Mouse (Mus musculus) ES-E14 (cell line): ENCODE data around the gene Qrfp. TPM values are rescaled to one million over a fixed set of nuclear protein-coding genes. Genes with fewer than 3 reads are reported as not detected.

Source experiments
- DNase-seq: peaks from one replicate; pipeline ENCODE4 v3.0.0-alpha.2; 2013; ENCODE audit warnings: low read depth, low spot score
- H3K27ac ChIP-seq: 2 replicates; pipeline ENCODE4 v1.5.1; 2012; ENCODE audit warnings: low read depth, mild to moderate bottlenecking, low read length, moderate library complexity, mixed read lengths; ENCODE audit not compliant: poor library complexity, insufficient read depth, severe bottlenecking
- H3K36me3 ChIP-seq: 2 replicates; pipeline ENCODE4 v1.6.1; 2012; ENCODE audit warnings: mild to moderate bottlenecking, low read length, moderate library complexity, mixed read lengths; ENCODE audit not compliant: control insufficient read depth, poor library complexity, insufficient read depth, severe bottlenecking
- H3K4me1 ChIP-seq, 2 experiments: fragments of 150-350 bp in 1 of 2; sonication (generic) in 1 of 2; 2 replicates each; pipeline ENCODE4 v1.6.1; 2012; ENCODE audit warnings: low read length in 2 of 2, mild to moderate bottlenecking in 1 of 2, mixed read lengths in 1 of 2; ENCODE audit not compliant: control insufficient read depth in 2 of 2, insufficient read depth in 2 of 2, poor library complexity in 1 of 2
- H3K4me3 ChIP-seq, 2 experiments: fragments of 150-350 bp in 1 of 2; sonication (generic) in 1 of 2; 2 replicates each; pipeline ENCODE4 v1.5.1; 2012; ENCODE audit warnings: low read length in 2 of 2, low read depth in 1 of 2, mild to moderate bottlenecking in 1 of 2, mixed read lengths in 1 of 2; ENCODE audit not compliant: insufficient read depth in 1 of 2, poor library complexity in 1 of 2, severe bottlenecking in 1 of 2
- H3K9ac ChIP-seq: 2 replicates; pipeline ENCODE4 v1.6.1; 2012; ENCODE audit warnings: low read depth, mild to moderate bottlenecking, low read length, mixed read lengths; ENCODE audit not compliant: poor library complexity, insufficient read depth, severe bottlenecking
- H3K9me3 ChIP-seq: fragments of 150-350 bp; sonication (generic); 2 replicates; pipeline ENCODE4 v1.6.1; 2012; ENCODE audit warnings: low read depth, mild to moderate bottlenecking, low read length; ENCODE audit not compliant: control insufficient read depth, insufficient read depth
- CHD2 ChIP-seq: IDR thresholded peaks from 2 replicates; pipeline ENCODE4 v1.6.1; 2014; ENCODE audit warnings: mild to moderate bottlenecking, low read depth, low read length, inconsistent platforms
- HCFC1 ChIP-seq: IDR thresholded peaks from 2 replicates; pipeline ENCODE4 v1.6.1; 2012; ENCODE audit warnings: low read length, inconsistent platforms, borderline replicate concordance; ENCODE audit not compliant: insufficient read depth
- MAFK ChIP-seq: IDR thresholded peaks from 2 replicates; pipeline ENCODE4 v1.6.1; 2014; ENCODE audit warnings: mild to moderate bottlenecking, low read depth, low read length, inconsistent platforms; ENCODE audit not compliant: insufficient read depth
- ZC3H11A ChIP-seq: IDR thresholded peaks from 2 replicates; pipeline ENCODE4 v1.6.1; 2012; ENCODE audit warnings: low read depth, mild to moderate bottlenecking, inconsistent platforms, low read length, borderline replicate concordance
- ZNF384 ChIP-seq: IDR thresholded peaks from 2 replicates; pipeline ENCODE4 v1.6.1; 2012; ENCODE audit warnings: low read depth, low read length, inconsistent platforms
- in situ Hi-C, 2 experiments: fragments of 600-800 bp; cut with MboI; formaldehyde crosslinking; loops; one replicate each; pipeline ENCODE4 v1.15.1; 2025; ENCODE audit warnings: low sequenced_read_pairs in 2 of 2, inconsistent platforms in 1 of 2; ENCODE audit not compliant: unreplicated experiment in 2 of 2
- total RNA-seq: library from RNA; depleted of rRNA; stranded (reverse); fragments of 300-350 nt; gene quantifications from 2 replicates; pipeline ENCODE4 v1.2.3, GENCODE M21; 2012

Gene Qrfp
- total RNA-seq, 1 experiment = not detected

DNA sequence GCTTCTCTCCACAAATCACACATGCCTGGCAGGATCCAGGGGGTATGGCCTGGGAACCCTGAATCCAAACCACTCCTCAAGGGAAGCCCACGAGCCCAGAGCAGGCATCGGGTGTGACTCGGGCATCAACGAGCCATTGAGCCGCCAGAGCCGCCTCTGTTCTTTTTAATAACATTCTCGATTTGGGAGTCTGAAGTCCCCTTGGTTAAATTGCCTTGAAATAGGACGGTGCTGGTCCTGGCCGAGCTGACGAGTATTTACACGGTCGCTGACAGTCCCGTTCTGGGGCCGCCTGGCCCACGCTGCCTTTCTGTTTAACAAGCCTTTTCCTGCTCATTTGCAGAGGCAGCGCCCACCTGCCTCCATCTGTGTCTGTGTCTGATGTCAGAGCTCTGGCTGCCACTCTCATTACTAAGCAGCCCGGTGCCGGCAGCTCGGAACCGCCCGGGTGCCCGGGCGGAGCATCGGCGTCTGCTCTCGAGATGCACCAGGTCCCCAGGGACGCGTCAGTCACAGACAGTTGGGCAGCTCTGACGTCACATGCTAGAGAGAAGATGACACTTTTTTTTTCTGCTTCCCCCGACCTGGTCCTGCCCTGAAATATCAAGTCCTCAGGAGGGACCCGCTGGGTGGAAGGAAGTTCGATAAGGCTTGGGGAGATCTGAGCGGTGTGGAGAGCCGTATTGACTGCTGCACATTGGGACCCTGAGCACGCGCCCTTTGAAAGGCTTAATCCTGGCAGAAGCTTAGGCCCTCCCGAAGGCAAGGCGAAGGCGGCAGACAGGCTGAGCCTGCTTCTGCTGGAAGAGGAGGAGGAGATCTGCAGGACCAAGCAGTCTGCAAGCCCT lies 12.4 kb upstream of the Qrfp start:
- in situ Hi-C loops = no loop called here
- H3K9me3 ChIP-seq = no peaks in the 10 kb centered on the region
- peak overlapping the region; percentile 4 to 15; a peak in 2 of 4 replicates for H3K4me3 ChIP-seq
- TF ChIP-seq ZNF384 (no peak), ZC3H11A (no peak), HCFC1 (no peak), CHD2 (no peak), MAFK (no peak)
- peaks cover 0 to 4% of the 10 kb centered on the region in 2 experiments; a peak in 1 of 4 replicates for H3K4me1 ChIP-seq
- no peaks in the 10 kb centered on the region for H3K36me3 ChIP-seq
- DNase-seq = no peak
- H3K9ac ChIP-seq = no peak overlapping the region
- H3K27ac ChIP-seq = no peak overlapping the region

GRCm38 (mm10) chr2:31815367-31815766 lies 5.0 kb upstream of the Qrfp start:
- no peak for TF ChIP-seq ZNF384
- TF ChIP-seq ZC3H11A = peak; percentile 65; the same call in 1 of the 2 replicates
- no peaks in the 10 kb centered on the region for H3K4me1 ChIP-seq
- H3K4me3 ChIP-seq = no peak overlapping the region
- no peak overlapping the region for H3K9ac ChIP-seq
- H3K36me3 ChIP-seq = no peaks in the 10 kb centered on the region
- in situ Hi-C loops = no loop called here
- peak; percentile 55 for DNase-seq
- no peaks in the 10 kb centered on the region for H3K9me3 ChIP-seq
- H3K27ac ChIP-seq = no peak overlapping the region

DNA sequence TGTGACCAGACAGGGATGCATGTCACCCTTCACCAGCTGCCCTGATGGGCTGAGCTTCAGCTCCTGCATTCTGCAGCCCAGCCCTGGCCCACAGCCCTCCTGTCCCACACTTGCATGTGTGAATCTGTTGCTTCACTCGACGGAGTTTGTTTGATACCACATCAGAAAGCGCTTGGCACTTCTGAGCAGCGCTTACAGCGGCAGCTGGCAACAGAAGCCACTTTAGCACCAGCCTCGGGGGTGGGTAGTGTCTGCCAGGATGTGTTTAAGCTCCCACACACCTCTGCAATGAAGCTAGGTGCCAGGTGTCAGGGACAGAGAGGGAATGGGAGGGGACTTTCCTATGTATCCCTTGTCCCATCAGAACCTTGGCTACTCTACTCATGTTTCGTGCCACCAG lies 4.3 kb upstream of the Qrfp start:
- DNase-seq = no peak
- Histone ChIP-seq H3K9ac (no peak overlapping the region), H3K27ac (no peak overlapping the region), H3K4me3 (no peak overlapping the region), H3K4me1 (no peaks in the 10 kb centered on the region), H3K9me3 (no peaks in the 10 kb centered on the region), H3K36me3 (no peaks in the 10 kb centered on the region)
- in situ Hi-C loops = no loop called here
- TF ChIP-seq CHD2 (no peak), ZC3H11A (no peak), HCFC1 (no peak), MAFK (no peak), ZNF384 (no peak)

GRCm38 (mm10) chr2:31813641-31814040 lies 3.3 kb upstream of the Qrfp start:
- Histone ChIP-seq H3K4me3 (no peak overlapping the region), H3K9me3 (no peaks in the 10 kb centered on the region), H3K27ac (no peak overlapping the region), H3K4me1 (no peaks in the 10 kb centered on the region), H3K36me3 (no peaks in the 10 kb centered on the region), H3K9ac (no peak overlapping the region)
- no peak for DNase-seq
- in situ Hi-C loops = no loop called here
- no peak for TF ChIP-seq MAFK
